Mouse (Mus musculus) heart, postnatal 4 days (tissue): ENCODE measurements around the gene Gipc1. TPM values are rescaled to one million over a fixed set of nuclear protein-coding genes. Genes with fewer than 3 reads are reported as not detected.
A peak's percentile ranks its signal among the peaks of the same experiment; 100 is the strongest.

Experiments used
- DNase-seq: peaks from one replicate; pipeline ENCODE4 v3.0.0; 2021
- total RNA-seq, 2 experiments: library from RNA; stranded (reverse); gene quantifications; 2 replicates each; pipeline ENCODE4 v1.2.3; 2021

Gene Gipc1
- total RNA-seq, 2 experiments from 2014 or later: 61.9 to 64.2 TPM

GRCm38 (mm10) chr8:83649699-83650098 lies 2.8 kb upstream of the Gipc1 start:
- no peak for DNase-seq

GRCm38 (mm10) chr8:83652744-83653661 lies 526 bp downstream of the Gipc1 start:
- DNase-seq: peak; percentile 55

DNA sequence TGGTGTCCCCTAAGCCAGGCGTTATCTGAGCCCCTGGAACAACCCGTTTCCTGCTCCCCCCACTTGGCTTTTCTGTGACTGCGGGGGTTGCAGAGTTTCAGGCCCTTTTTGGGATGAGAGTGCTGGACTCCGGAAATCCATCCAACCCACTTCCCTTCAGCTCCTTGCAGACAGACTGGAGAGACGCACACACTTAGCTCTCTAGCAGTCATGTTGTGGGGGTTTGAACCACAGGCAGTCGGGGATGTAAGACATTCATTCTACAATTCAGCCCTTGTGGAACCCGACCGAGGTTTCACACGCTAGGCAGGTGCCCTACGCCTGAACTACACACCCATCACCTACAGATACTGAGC lies 1.2 kb downstream of the Gipc1 start:
- no peak for DNase-seq

DNA sequence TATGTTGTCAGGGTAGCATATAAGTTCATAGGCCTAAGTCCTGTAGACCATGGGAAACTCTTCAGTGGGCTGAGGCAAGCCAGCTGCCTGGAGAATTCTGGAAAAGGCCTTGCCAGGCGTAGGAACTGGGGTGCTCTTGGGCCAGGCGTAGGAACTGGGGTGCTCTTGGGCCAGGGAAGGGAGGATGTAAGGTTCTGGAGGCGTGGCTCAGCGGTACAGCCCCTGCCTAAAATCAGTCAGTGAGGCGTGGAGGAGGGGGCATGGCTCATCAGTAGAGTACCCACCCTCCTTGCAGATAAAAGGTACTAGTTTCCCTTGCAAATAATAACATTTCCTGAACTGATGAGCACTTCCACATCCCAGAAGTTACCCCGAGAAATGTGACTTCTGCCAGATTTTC lies 2.2 kb downstream of the Gipc1 start:
- DNase-seq: no peak

- no peak for DNase-seq
Measured at GRCm38 (mm10) chr8:83656043-83656442, 3.6 kb downstream of the Gipc1 start.

- DNase-seq: no peak
Measured at GRCm38 (mm10) chr8:83656484-83657246, 4.2 kb downstream of the Gipc1 start.

DNA sequence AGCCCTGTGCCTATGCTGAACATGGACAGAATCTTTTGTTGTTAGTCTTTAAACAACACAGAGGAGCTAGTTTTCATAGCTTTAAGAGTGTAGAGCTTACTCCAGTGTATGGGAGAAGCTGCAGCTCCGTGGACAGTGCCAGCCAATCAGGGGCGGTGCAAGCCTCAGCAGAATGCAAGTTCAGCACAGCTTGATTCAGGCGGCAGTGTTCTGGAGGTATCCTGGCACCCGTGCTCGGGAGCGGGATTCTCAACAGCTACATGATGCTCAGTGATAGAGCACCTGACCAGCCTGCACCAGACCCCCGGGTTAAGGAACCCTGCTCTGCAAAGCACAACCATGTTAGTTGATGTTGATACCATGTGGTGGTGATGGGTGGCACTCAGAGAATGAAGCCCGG lies 8.1 kb downstream of the Gipc1 start:
- no peak for DNase-seq

DNA sequence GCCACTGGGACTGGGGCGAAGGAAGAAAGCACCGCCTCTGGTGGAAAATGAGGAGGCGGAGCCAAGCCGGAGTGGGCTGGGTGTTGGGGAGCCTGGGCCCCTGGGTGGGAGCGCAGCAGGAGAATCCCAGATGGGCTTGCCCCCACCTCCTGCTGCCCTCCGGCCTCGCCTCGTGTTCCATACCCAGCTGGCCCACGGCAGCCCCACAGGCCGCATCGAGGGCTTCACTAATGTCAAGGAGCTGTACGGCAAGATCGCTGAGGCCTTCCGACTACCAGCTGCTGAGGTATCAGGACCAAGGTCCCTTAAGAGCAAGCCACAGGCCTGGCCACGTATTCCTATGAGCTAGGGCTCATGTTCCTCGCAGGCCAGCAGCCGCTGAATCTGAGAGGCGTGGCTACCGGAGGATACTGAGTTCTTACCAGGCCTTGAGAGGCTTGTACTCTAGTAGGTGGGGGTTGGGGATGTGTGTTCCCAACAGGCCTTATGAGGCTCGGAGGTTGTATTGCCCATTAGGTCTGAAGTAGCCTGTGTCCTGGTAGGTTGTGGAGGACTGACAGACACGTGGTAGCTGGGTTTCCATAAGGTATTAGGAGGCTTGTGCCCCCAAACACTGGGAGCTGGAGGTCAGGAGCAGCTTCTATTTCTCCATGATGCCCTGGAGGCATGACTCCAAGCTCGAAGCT lies 8.7 kb downstream of the Gipc1 start:
- no peak for DNase-seq

DNA sequence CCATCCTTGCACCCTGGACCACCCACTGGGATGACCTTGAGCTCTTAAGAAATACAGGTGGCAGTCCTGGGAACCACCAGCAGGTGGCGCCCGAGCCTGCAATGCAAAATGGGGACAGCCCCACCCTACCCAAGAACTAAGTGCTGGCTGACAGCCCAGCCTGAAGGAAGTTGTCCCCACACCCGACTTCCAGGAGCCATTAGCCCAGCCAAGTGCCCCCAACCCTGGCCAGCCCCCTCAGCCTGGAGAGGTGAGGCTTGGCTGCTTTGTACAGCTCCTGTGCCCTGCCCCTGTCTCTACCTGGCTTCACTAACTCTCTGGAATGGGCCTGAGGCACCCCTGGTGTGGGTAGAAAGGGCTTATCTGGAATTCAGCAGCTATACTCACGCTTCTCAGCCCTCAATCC lies 9.9 kb downstream of the Gipc1 start:
- DNase-seq: peak; percentile 95

DNA sequence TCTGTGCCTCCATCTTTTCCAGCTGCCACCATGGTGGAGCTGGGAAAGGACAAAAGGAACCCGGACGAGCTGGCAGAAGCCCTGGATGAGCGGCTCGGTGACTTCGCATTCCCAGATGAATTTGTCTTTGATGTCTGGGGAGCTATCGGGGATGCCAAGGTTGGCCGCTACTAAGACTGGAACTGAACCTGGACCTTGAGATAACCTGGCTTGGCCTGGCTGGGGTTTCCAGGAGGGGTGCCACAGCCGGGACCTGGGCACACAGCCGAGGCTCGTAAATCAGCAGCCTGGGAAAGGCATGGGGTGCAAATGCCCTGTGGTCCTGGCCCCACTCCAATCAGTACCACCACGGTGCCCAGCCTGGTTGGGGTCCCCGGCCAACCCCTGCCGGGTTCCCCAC lies 11.6 kb downstream of the Gipc1 start:
- DNase-seq: no peak

DNA sequence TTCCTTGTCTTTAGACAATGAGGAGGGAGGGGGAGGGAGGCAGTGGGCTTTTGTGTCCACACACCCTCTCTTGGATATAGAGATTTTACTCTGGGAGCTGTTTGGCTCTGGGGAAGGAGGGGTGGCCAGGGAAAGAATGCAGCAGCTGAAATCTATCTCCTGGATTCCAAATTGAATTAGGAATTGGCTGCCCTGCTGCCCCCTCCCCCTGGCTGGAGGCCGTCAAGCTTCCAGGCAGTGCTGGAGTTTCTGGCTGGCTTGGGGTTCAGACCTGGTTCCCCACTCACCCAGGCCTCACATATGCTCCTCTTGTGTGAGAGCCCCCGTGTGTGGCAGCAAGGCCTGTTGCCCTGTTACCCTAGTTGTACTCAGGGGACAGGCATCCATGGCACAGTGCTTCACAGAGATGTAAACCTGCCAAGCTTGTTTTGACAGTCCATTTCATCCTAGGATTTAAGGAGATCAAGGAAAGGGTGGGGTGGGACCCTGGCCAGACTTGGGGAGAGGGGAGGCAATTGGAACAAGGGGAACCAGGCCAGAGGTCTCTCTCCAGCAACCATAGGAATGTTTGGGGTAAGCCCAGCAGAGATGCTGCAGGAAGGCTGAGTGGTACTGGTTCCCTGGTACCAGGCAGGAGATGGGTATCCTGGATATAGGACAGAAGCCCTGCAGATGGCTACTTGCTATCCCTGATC lies 12.6 kb downstream of the Gipc1 start:
- DNase-seq: peak; percentile 64

- DNase-seq: peak; percentile 72
Measured at GRCm38 (mm10) chr8:83665969-83666865, 13.7 kb downstream of the Gipc1 start, which contains the start of gene Ptger1. Ptger1 (plus strand) TSS chr8:83666678.

GRCm38 (mm10) chr8:83666866-83667234 lies 14.4 kb downstream of the Gipc1 start:
- no peak for DNase-seq

GRCm38 (mm10) chr8:83667526-83667925 lies 15.0 kb downstream of the Gipc1 start:
- DNase-seq: no peak

DNA sequence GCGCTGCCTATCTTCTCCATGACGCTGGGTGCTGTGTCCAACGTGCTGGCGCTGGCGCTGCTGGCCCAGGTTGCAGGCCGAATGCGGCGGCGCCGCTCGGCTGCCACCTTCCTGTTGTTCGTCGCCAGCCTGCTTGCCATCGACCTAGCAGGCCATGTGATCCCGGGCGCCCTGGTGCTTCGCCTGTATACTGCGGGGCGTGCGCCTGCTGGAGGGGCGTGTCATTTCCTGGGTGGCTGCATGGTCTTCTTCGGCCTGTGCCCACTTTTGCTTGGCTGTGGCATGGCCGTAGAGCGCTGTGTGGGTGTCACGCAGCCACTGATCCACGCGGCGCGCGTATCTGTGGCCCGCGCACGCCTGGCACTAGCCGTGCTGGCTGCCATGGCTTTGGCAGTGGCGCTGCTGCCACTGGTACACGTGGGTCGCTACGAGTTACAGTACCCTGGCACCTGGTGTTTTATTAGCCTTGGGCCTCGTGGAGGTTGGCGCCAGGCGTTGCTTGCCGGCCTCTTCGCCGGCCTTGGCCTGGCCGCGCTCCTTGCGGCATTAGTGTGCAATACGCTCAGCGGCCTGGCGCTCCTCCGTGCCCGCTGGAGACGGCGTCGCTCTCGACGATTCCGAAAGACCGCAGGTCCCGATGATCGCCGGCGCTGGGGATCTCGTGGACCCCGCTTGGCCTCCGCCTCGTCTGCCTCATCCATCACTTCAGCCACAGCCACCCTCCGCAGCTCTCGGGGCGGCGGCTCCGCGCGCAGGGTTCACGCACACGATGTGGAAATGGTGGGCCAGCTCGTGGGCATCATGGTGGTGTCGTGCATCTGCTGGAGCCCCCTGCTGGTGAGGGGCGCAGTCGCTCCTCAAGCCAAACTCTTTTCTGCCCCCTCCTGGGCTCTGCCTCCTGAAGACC lies 15.8 kb downstream of the Gipc1 start:
- peak; percentile 79 for DNase-seq

DNA sequence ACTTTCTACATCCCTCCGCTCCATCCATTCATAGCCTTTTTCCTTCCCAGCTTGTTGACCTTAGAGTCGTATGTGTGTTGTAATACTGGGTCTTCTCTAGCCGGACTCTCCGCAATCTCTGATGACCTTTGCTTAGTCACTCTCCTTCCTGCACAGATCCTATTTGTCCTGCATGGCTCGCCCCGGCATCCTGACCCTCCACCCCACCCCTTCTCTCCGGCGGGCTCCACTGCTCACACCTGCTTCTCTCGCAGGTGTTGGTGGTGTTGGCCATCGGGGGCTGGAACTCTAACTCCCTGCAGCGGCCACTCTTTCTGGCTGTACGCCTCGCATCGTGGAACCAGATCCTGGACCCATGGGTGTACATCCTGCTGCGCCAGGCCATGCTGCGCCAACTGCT lies 16.5 kb downstream of the Gipc1 start:
- DNase-seq: no peak

GRCm38 (mm10) chr8:83672936-83673335 lies 20.5 kb downstream of the Gipc1 start:
- no peak for DNase-seq

DNA sequence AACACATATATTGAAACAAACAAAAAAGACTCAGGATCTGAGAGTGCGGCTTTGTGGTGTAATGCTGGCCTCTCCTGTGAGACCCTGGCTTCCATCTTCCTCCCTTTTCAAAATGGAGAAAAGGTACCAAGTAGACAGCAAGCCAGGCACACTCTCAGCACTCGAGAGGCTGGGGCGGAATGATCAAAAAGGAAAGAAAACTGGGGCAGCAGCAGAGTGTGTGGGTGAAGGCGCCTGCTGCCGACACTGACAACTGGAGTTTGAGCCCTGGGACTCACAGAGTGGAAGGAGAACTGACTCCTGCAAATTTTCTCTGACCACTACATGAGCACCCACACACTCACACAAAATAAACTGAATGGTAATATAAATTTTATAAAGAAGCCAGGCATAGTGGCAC lies 22.0 kb downstream of the Gipc1 start:
- DNase-seq: no peak

DNA sequence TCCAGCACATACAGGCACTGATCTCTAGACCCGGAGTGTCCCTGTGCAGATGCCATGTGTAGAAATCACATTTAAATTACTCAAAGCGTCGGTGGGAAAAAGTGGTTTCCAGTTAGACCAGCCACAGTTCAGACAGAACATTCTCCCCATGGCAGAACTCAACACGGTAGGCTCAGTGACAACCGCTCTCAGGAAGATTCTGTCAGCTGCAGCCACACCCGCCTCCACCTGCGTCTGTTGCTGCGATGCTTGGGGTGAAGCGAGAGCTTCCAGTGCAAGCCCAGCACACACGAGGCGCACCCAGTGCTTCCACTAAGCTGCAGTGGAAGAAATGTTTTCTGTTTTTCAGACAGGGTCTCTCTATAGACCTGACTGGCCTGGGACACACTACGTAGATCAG lies 27.4 kb downstream of the Gipc1 start:
- no peak for DNase-seq

DNA sequence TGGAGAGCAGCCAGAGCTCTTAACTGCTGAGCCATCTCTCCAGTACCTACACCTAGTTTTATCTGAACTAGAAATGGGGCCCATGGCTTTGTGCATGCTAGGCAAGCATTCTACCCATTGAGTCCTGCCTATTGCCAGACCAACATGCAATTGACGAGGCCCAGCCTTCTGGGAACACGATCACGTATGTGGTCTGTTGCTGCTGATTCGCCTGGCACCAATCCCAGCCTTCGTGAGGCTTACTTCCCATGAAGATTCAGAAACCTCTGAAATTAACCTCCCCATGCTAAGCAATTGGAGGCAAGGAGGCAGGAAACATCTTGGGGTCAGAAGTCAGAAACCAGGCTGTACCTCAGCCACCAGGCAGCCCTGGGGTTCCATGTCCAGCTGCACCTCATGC lies 28.1 kb downstream of the Gipc1 start:
- DNase-seq: no peak
